Mouse (Mus musculus) heart, embryonic 12.5 days (tissue): ENCODE measurements around the gene Adgrl2. TPM values are rescaled to one million over a fixed set of nuclear protein-coding genes. Genes with fewer than 3 reads are reported as not detected.

ENCODE experiments used
- ATAC-seq: fragments of 200-750 bp; cut with Nextera tagmentation; 2 replicates; pipeline ENCODE4 v1.8.0; 2017; ENCODE audit warnings: moderate TSS enrichment, moderate library complexity; ENCODE audit not compliant: insufficient number of reproducible peaks, low FRiP score
- H3K27ac ChIP-seq: fragments of 300-500 bp; sonication (generic); 2 replicates; pipeline ENCODE4 v1.5.1; 2016; ENCODE audit warnings: mild to moderate bottlenecking, moderate library complexity; ENCODE audit not compliant: poor library complexity, severe bottlenecking
- H3K27me3 ChIP-seq: fragments of 300-500 bp; sonication (generic); replicated peaks from 2 replicates; pipeline ENCODE4 v1.6.1; 2016; ENCODE audit warnings: mild to moderate bottlenecking, moderate library complexity
- H3K36me3 ChIP-seq: fragments of 300-500 bp; sonication (generic); 2 replicates; pipeline ENCODE4 v1.6.1; 2016; ENCODE audit warnings: mild to moderate bottlenecking, moderate library complexity
- H3K4me1 ChIP-seq: fragments of 300-500 bp; sonication (generic); replicated peaks from 2 replicates; pipeline ENCODE4 v1.6.1; 2016; ENCODE audit warnings: mild to moderate bottlenecking
- H3K4me2 ChIP-seq: fragments of 300-500 bp; sonication (generic); 2 replicates; pipeline ENCODE4 v1.6.1; 2016; ENCODE audit warnings: mild to moderate bottlenecking, moderate library complexity
- H3K4me3 ChIP-seq: fragments of 300-500 bp; sonication (generic); 2 replicates; pipeline ENCODE4 v1.5.1; 2016; ENCODE audit warnings: mild to moderate bottlenecking
- H3K9ac ChIP-seq: fragments of 300-500 bp; sonication (generic); 2 replicates; pipeline ENCODE4 v1.6.1; 2016; ENCODE audit warnings: mild to moderate bottlenecking, moderate library complexity
- H3K9me3 ChIP-seq: fragments of 300-500 bp; sonication (generic); replicated peaks from 2 replicates; pipeline ENCODE4 v1.6.1; 2016; ENCODE audit warnings: mild to moderate bottlenecking, moderate library complexity
- WGBS: fragments of 180-500 bp; shearing (Covaris S2); methylation state at CpG from one replicate; pipeline ENCODE4 v1.1.7; 2016; 5-methylcytosine and 5-hydroxymethylcytosine counted together
- polyA plus RNA-seq: library from polyadenylated mRNA; unstranded; fragments of >200 nt; fragmentation: Nextera tagmentation; extraction: Ambion mirVana; gene quantifications from 2 replicates; pipeline ENCODE4 v1.2.1, GENCODE M21; 2016

The Adgrl2 gene
- polyA plus RNA-seq, 1 experiment from 2014 or later, result 48.1 TPM

DNA sequence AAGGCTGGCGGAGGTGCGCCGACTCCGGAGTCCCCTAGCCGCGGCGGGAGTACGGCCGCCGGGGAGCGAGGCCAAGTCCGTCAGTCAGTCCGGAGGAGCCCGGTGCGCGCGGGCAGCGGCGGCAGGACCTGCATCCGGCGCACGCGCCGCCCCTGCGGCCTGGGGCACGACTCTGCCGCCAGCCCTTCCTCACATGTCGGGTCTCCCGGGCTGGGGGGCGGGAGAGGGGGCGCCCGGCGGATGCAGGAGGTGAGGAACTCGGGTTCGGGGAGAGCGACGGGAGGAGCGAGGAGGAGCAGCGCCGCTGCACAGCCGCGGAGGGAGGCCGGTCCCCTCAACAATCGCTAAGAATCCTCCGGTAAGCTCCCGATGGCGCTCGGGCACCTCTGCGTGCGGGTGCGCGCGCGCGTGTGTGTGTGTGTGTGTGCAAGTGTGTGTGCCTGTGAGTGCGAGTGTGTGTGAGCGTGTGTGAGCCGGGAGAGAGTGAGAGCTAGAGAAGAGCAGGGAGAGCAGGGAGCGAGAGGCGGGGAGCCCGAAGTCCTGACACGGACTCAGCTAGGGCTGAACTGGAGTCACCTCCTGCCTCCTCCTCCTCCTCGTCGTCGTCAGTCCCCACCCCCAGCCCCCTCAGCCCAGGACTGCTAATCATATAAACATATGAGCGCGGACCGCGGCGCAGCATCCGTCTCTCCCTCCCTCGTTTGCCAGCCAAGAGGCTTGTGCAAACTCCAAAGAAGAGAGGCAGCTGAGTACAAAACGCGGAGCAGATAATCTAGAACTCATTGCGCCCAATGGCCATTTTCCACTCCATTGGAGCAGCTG is 1.1 kb downstream of the Adgrl2 start:
- no peaks in the 10 kb centered on the region for H3K27me3 ChIP-seq
- H3K27ac ChIP-seq, result peak overlapping the region; percentile 97
- H3K9me3 ChIP-seq, result no peaks in the 10 kb centered on the region
- H3K9ac ChIP-seq, result peak overlapping the region; percentile 94
- H3K4me3 ChIP-seq, result peak overlapping the region; percentile 65
- peak; percentile 85 for ATAC-seq
- peak overlapping the region; percentile 94 for H3K4me2 ChIP-seq
- under 1% methylated on average over 69 of the region's 75 CpGs for WGBS
- peaks cover 19% of the 10 kb centered on the region for H3K4me1 ChIP-seq
- no peaks in the 10 kb centered on the region for H3K36me3 ChIP-seq

DNA sequence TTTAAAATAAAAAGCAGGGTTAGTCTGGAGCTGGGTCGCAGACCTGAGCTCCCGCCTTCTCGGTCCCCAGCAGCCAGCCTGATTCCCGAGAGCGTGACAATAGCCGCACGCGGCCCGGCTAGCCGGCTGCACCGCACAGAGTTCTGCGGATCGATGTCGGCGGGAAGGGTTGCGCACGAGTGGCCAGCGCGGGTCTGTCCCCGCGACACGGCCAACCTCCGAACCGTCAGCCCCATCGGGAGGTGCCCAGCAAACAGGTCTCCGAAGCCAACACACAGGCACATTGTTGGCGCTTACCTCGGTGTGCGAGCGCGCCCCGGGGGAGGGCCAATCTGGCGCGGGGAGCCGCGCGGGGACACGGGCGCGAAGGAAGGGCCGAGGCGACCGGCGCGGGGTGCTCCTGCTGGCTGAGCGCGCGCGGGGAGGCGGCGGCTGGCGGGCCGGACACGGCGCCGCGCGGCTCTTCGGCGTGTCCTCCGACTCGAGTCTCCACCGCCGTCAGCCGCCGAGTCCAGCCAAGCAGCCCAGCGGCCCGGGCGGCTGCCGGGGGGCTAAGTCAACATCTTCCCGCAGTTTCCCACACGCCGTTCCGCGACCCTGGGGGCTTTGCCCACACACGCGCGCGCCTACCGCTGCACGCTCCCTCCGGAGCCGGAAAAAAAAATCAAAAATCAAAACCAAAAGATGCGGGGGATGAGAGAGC is 1.9 kb downstream of the Adgrl2 start:
- Histone ChIP-seq H3K4me2 (peak overlapping the region; percentile 94), H3K36me3 (no peaks in the 10 kb centered on the region), H3K27me3 (no peaks in the 10 kb centered on the region), H3K4me1 (peaks cover 27% of the 10 kb centered on the region), H3K9me3 (no peaks in the 10 kb centered on the region), H3K9ac (peak overlapping the region; percentile 94), H3K27ac (peak overlapping the region; percentile 97), H3K4me3 (peak overlapping the region; percentile 65)
- ATAC-seq, result 0 out of 2 replicates have a peak, but pooled peaks have one; percentile 1
- under 1% methylated on average over 82 of the region's 84 CpGs for WGBS

DNA sequence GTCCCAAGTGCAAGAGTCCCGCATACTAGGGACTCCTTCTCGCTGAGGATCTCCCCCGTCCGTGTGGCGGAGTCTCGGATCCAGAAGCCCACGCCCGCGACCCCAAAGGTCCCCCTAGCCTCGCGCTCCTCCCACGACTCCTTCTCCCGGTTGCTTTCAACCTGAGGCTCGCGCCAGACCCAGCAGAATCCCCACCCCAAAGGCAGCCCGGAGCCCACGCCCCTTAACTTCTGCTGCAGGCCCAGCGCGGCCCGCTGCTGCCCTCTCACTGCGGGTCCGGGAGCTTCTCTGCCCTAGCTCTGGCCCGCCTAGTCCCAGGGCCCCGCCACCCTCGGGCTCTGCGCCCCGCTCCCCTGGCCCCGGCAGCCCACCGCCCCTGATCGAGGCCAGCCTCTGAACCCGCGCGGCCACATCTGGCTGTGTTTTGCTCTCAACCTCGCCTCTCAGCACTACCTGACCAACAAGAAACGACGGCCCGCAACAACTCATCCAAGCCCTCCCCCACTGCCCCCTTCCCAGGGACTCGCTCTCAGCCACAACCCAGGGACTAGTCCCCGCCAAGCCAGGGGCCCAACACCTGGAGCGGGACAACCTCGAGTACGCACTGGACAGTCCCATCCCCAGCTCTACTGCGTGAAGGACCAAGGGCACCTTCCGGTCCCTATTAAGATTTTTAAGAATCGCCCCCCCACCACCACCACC is 2.6 kb downstream of the Adgrl2 start:
- H3K4me3 ChIP-seq, result peak overlapping the region; percentile 65
- under 1% methylated on average over 45 of the region's 45 CpGs for WGBS
- H3K9ac ChIP-seq, result peak overlapping the region; percentile 94
- H3K4me1 ChIP-seq, result peaks cover 27% of the 10 kb centered on the region
- no peaks in the 10 kb centered on the region for H3K36me3 ChIP-seq
- peak; percentile 75 for ATAC-seq
- no peaks in the 10 kb centered on the region for H3K27me3 ChIP-seq
- no peaks in the 10 kb centered on the region for H3K9me3 ChIP-seq
- peak overlapping the region; percentile 94 for H3K4me2 ChIP-seq
- H3K27ac ChIP-seq, result peak overlapping the region; percentile 97

DNA sequence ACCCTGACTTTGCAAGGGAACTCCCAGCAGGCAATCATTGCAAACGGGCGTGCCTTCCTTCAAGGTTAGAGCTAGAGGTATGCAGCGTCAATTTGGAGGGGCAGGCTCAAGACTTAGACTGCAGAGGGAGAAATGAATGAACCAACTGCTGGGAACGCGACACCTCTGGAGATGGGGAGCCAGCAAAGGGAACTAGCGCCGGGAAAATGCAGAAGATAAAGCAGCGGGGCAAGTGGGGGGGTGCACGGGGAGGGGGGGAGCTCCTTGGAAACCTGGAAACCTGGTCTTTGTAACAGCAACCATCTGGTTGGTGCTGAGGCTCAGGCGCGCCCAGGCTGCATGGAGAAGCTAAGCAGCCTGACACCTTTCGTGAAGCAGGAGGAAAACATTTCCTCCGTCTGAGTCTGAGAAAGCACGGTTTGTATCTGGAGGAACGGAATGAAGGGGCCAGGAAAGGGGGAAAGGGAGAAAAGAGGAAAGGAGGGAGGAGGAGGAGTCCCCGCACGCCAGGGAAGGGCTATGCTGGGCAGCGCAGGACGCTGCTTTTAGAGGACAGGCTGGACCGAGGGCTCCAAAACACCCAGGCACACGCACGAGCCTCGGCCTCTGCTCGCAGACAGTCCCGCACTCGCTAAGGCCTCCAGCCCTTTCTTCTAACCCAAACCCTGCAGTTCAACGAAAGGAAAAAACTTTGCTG is 3.3 kb downstream of the Adgrl2 start:
- Histone ChIP-seq H3K27me3 (no peaks in the 10 kb centered on the region), H3K4me3 (peak overlapping the region; percentile 65), H3K4me1 (peaks cover 30% of the 10 kb centered on the region), H3K9ac (peak overlapping the region; percentile 94), H3K27ac (peak overlapping the region; percentile 97), H3K9me3 (no peaks in the 10 kb centered on the region), H3K4me2 (peak overlapping the region; percentile 94), H3K36me3 (no peaks in the 10 kb centered on the region)
- peak; percentile 7; the same call in 1 of the 2 replicates for ATAC-seq
- WGBS, result under 1% methylated on average over 27 of the region's 27 CpGs

DNA sequence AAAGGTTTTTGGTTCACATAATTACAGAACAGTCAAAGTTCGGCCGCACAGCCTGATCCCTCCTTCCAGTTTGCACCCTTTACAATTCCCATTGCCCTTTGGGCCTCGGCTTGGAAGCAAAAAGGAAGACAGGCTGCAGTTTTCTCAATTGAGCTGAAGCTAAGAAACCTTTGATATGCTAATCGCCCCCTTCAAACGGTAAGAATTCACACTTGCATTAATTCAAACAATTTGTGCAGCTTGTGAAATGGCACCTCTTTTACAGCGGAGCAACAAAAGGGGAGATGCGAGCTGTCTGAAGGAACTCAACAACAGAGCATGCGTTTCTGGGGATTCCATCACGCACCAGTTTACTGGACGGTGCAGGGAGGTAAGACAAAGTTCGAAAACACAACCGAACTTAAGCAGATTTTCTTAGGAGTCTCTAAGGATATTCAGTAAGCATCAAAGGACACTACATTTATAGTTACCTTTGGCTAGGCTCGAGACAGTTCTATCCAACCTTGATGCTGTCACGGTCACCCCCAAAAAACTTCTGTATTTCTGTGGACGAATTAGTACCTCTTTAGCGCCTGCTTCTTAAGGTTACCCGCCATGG is 4.0 kb downstream of the Adgrl2 start:
- Histone ChIP-seq H3K9ac (peak overlapping the region; percentile 94), H3K4me2 (peak overlapping the region; percentile 94), H3K27me3 (no peaks in the 10 kb centered on the region), H3K4me1 (peaks cover 37% of the 10 kb centered on the region), H3K27ac (0 out of 2 replicates have a peak overlapping the region, but pooled peaks have one; percentile 97), H3K9me3 (no peaks in the 10 kb centered on the region), H3K4me3 (peak overlapping the region; percentile 65), H3K36me3 (no peaks in the 10 kb centered on the region)
- ATAC-seq, result no peak
- 7% methylated on average over 17 of the region's 17 CpGs for WGBS

DNA sequence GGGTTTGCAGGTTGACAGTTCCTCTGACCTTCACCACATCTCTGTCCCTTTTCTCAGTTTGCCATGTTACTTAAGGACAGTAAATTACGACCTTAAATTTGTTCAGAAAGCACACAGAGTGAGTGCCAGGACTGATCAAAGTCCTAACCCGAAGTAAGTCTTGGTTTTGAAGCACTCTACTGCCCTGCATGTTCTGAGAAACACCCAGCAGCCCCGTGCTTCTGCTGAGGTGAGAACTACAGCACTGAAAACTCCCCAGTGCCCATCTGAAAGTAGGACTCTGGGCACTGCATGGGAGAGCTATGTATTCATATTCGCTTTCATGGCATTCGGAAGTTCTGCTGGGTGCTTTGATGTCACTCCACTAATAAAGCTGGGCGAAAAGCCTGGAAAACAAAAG is 6.0 kb downstream of the Adgrl2 start:
- peaks cover 40% of the 10 kb centered on the region for H3K4me1 ChIP-seq
- H3K27me3 ChIP-seq, result no peaks in the 10 kb centered on the region
- H3K36me3 ChIP-seq, result no peaks in the 10 kb centered on the region
- no peaks in the 10 kb centered on the region for H3K9me3 ChIP-seq
- WGBS, result 49% methylated on average over 6 of the region's 6 CpGs
- no peak for ATAC-seq
- no peak overlapping the region for H3K4me3 ChIP-seq
- peak overlapping the region; percentile 16 for H3K4me2 ChIP-seq
- H3K9ac ChIP-seq, result no peak overlapping the region
- H3K27ac ChIP-seq, result no peak overlapping the region; the same call in 1 of the 2 replicates

DNA sequence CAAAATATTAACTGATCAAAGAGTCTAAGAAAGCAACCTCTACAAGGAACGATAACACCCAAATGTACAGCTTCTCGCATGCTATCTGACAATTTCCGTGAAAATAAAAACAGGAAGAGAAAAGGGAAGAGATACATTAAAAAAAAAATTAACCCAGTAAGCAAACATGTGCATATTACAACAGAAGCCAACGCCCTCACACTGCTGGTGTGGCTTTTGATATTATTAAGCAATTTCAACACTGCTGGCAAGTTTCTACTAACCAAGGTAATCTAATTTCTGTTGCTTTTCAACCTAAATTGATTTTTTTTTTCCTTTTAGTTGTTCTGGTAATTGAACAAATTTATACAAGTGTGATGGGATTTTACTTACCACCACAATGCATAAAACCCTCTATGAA is 8.0 kb downstream of the Adgrl2 start:
- Histone ChIP-seq H3K9me3 (no peaks in the 10 kb centered on the region), H3K36me3 (no peaks in the 10 kb centered on the region), H3K4me1 (peaks cover 51% of the 10 kb centered on the region), H3K27me3 (no peaks in the 10 kb centered on the region), H3K9ac (no peak overlapping the region), H3K27ac (no peak overlapping the region), H3K4me2 (peak overlapping the region; percentile 46; the same call in 1 of the 2 replicates), H3K4me3 (no peak overlapping the region)
- 56% methylated on average over 4 of the region's 4 CpGs for WGBS
- no peak for ATAC-seq

DNA sequence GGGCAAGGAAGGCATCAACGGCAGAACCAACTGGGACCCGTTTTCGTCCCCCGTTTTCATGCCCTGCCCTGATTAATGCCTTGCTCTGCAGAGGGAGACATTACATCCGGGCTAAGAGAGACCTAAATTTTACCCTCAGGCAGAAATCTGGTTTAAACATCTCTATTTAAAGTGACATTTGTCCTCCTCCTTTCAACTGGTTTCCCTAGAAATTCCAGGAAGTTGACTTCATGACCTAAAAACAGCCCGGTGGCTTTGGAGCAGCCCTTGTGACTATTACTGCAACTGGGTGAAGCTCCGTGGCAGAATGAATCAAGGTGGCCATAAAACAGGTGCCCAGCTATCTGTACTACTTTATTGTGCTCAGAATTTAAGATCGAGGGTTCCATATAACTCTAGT is 8.6 kb downstream of the Adgrl2 start:
- no peaks in the 10 kb centered on the region for H3K27me3 ChIP-seq
- H3K9ac ChIP-seq, result no peak overlapping the region
- no peak overlapping the region for H3K4me3 ChIP-seq
- H3K9me3 ChIP-seq, result no peaks in the 10 kb centered on the region
- peak overlapping the region; percentile 46 for H3K4me2 ChIP-seq
- WGBS, result 41% methylated on average over 8 of the region's 8 CpGs
- H3K36me3 ChIP-seq, result no peaks in the 10 kb centered on the region
- peaks cover 55% of the 10 kb centered on the region for H3K4me1 ChIP-seq
- H3K27ac ChIP-seq, result no peak overlapping the region
- ATAC-seq, result no peak

DNA sequence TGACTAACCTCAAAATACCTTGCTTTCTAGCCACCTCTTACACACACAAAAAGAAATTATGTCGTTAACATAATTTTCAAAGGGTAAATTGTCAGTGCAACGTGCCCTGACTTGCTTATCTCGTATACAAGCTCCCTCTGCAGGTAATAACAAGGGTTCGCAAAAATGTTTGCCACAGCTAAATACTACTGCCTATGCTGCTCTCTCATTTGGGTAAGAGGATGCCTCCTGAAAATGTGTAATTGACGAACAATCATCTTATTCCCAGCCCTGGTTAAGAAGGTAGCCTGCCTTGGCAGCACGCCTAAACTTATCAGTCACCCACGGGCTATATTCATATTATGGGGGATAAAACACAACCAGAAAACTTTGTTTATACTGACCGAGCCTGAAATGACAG is 11.8 kb downstream of the Adgrl2 start:
- peaks cover 34% of the 10 kb centered on the region for H3K4me1 ChIP-seq
- H3K36me3 ChIP-seq, result no peaks in the 10 kb centered on the region
- ATAC-seq, result no peak
- 56% methylated on average over 8 of the region's 8 CpGs for WGBS
- H3K27me3 ChIP-seq, result no peaks in the 10 kb centered on the region
- no peak overlapping the region for H3K9ac ChIP-seq
- H3K27ac ChIP-seq, result no peak overlapping the region
- no peak overlapping the region for H3K4me3 ChIP-seq
- H3K9me3 ChIP-seq, result no peaks in the 10 kb centered on the region
- no peak overlapping the region for H3K4me2 ChIP-seq

DNA sequence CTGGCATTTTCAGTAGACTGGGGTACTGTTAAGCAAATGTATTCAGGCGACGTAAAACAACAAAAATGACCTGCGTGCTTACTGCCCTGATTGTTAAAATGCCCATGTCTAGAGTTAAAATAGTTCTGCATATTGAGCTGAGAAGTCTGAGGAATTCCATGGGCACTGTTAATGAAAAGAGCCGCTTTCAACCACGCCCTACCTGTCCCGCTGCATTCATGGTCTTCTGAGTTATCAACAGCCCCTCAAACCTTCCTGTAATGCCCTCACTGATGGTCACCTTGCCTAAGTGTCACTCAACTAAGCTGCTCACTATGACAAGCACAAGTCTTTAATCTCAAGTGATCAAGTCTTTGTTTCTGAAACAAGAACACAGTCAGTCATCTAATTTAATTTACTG is 12.5 kb downstream of the Adgrl2 start:
- Histone ChIP-seq H3K27me3 (no peaks in the 10 kb centered on the region), H3K36me3 (no peaks in the 10 kb centered on the region), H3K27ac (no peak overlapping the region), H3K9ac (no peak overlapping the region), H3K9me3 (no peaks in the 10 kb centered on the region), H3K4me3 (no peak overlapping the region), H3K4me1 (peaks cover 33% of the 10 kb centered on the region), H3K4me2 (peak overlapping the region; percentile 65)
- 70% methylated on average over 6 of the region's 6 CpGs for WGBS
- no peak for ATAC-seq
